In the genomic region with DNA sequence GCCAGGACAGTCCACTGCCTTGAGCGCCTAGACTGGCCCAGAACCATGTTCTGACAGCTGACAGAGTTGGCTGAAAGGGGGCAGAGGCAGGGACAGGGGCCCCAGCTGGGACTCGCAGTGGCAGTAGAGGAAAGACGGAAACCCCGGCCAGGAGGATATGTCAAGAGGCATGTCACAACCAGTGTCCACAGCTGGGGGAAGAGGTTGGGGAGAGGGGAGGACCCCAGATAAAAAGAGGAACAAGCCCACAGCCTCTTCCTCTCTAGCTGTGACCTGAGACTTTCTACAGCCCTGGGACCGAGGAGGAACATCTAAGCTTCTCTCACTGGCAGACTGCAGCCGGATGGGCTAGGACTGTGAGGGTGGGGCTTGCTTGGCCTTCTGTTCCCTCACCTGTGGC, we compare ENCODE assay signal across 14 mouse cellular contexts. TPM values are rescaled to one million over a fixed set of nuclear protein-coding genes. Genes with fewer than 3 reads are reported as not detected.
DNase-seq lines count a peak whose midpoint lies in the region; ATAC-seq and TF ChIP-seq lines count a peak whose summit lies in the region.
"Had no signal": no experiment of that assay in that cellular context is flagged by ENCODE, and none has a peak within 500 bp of the region (broad histone marks: within the 10 kb centered on the region; RNA-seq: fewer than 3 reads in every experiment).

No protein-coding gene starts in this region.

- no peak overlapping the region for H3K4me3 ChIP-seq in spleen, adult 2 months (ENCODE audit: extremely low read depth, insufficient read depth, insufficient read length)
- H3K4me3 ChIP-seq: embryonic facial prominence, embryonic 15.5 days; hindbrain, embryonic 10.5 days; midbrain, embryonic 13.5 days; neural tube, embryonic 13.5 days had no signal

- no peak for TF ChIP-seq CTCF in spleen, adult 2 months (IDR thresholded peaks at IDR 0.05; ENCODE audit: extremely low read depth, insufficient read depth, insufficient read length, insufficient replicate concordance)

- peaks cover 18% of the 10 kb centered on the region for H3K4me1 ChIP-seq in spleen, adult 2 months (ENCODE audit: control insufficient read depth, insufficient read depth, insufficient read length)
- H3K4me1 ChIP-seq: embryonic facial prominence, embryonic 15.5 days; midbrain, embryonic 13.5 days had no signal

- no peak for TF ChIP-seq POLR2A in spleen, adult 2 months (IDR thresholded peaks at IDR 0.05; ENCODE audit: low read depth, low read length)

- peak; percentile 92 for ATAC-seq in granulocyte monocyte progenitor cell, adult 5-6 weeks (replicated peaks; ENCODE audit: poor library complexity, severe bottlenecking)
- ATAC-seq: activated CD4-positive, CD25-positive, alpha-beta regulatory T cell, adult 4 months; forebrain, embryonic 16.5 days; intestine, postnatal 0 days; midbrain, embryonic 13.5 days had no signal

- peak overlapping the region; percentile 59 for H3K27ac ChIP-seq in spleen, adult 2 months (ENCODE audit: insufficient read depth, low read length)
- H3K27ac ChIP-seq: embryonic facial prominence, embryonic 15.5 days; hindbrain, embryonic 10.5 days; midbrain, embryonic 13.5 days; neural tube, embryonic 13.5 days had no signal

- peak; percentile 50 to 56 for DNase-seq in spleen, adult 2 months (ENCODE audit: low read depth in 1 of 2, low spot score in 2 of 2)
- no peak for DNase-seq in spleen, adult 12 weeks (ENCODE audit: low spot score)
- DNase-seq in lung, postnatal 4 days = peak; percentile 58 to 64
- no peak for DNase-seq in kidney, postnatal 25 days
- DNase-seq in adrenal gland, postnatal 36 days = no peak
- no peak for DNase-seq in ovary, postnatal 10 days (ENCODE audit: low spot score)

- 27% methylated on average over 6 of the region's 6 CpGs for WGBS in spleen, adult 2 months

- no peaks in the 10 kb centered on the region for H3K27me3 ChIP-seq in spleen, adult 2 months (ENCODE audit: control insufficient read depth, insufficient read depth, low read length)
- H3K27me3 ChIP-seq: embryonic facial prominence, embryonic 15.5 days; midbrain, embryonic 13.5 days; neural tube, embryonic 13.5 days had no signal

- peaks cover 47% of the 10 kb centered on the region for H3K36me3 ChIP-seq in spleen, adult 2 months (ENCODE audit: control insufficient read depth, insufficient read depth, low read length)

RNA-seq across cellular contexts. Expression of a gene that starts 43.8 kb away (rescaled TPM):
- polyA plus RNA-seq in spleen, adult 2 months (2012; rRNA removed) = 12.6 and 13.8 TPM in 2 replicates
- total RNA-seq in granulocyte monocyte progenitor cell, adult 5-6 weeks (2014; fragmentation: Nextera tagmentation) = 2.8 and 9.3 TPM in 2 replicates
- 10.1 and 19.3 TPM in 2 replicates for total RNA-seq in granulocyte monocyte progenitor cell, adult 5-6 weeks (2017)
- 10 to 100 TPM; 15.9 to 23.8 TPM for total RNA-seq in adrenal gland, postnatal 36 days (2021)

Comparison
In these comparisons a context has a peak if more than half of its experiments do, and no peak if none do; other contexts are left out.
1. DNase-seq: peak in spleen, adult 2 months (2 of 2) and lung, postnatal 4 days (2 of 2); none in spleen, adult 12 weeks (single experiment), kidney, postnatal 25 days (0 of 2), adrenal gland, postnatal 36 days (0 of 2) and ovary, postnatal 10 days (single experiment).